Comparison of ENCODE assay signal across 19 mouse cellular contexts in the genomic region with DNA sequence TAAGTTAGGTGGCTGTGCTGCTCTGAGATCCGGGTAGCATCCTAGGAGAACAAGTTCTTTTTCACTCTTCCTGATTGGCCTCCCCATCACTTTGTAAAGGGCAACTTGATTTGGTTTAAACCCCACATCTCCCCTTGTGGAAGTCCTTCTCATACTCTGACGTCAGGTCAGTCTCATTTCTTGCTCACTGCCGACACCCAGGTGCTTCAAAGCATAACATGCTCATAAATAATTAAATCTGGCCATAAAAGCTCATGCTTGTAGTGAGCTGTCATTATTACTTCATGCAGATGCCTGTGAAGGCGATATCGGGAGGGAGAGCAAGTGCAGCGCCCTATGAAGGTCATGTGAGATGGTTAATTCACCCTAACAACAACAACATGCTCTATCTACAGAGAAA.
"Had no signal": no experiment of that assay in that cellular context is flagged by ENCODE, and none has a peak within 500 bp of the region (broad histone marks: within the 10 kb centered on the region; RNA-seq: fewer than 3 reads in every experiment).

No protein-coding gene starts in this region.

- ATAC-seq: hindbrain, postnatal 0 days; intestine, embryonic 16.5 days; liver, embryonic 12.5 days had no signal

- DNase-seq: gastrocnemius, postnatal 14 days; gastrocnemius, postnatal 36 days; heart, adult 18-20 months; heart, postnatal 10 days; kidney, adult 11 months; kidney, adult 8-10 months; kidney, postnatal 10 days; layer of hippocampus, adult 9-11 months; layer of hippocampus, postnatal 36 days; left cerebral cortex, postnatal 4 days had no signal

- H3K27me3 ChIP-seq: heart, embryonic 12.5 days; hindbrain, embryonic 13.5 days; hindbrain, embryonic 15.5 days; limb, embryonic 13.5 days; limb, embryonic 15.5 days; liver, embryonic 12.5 days had no signal

- H3K4me1 ChIP-seq: heart, embryonic 12.5 days; limb, embryonic 15.5 days; liver, embryonic 12.5 days had no signal

- H3K4me3 ChIP-seq: heart, embryonic 10.5 days; heart, embryonic 12.5 days; hindbrain, embryonic 13.5 days; hindbrain, embryonic 15.5 days; limb, embryonic 13.5 days; limb, embryonic 15.5 days; liver, embryonic 12.5 days had no signal

- H3K27ac ChIP-seq: heart, embryonic 10.5 days; hindbrain, embryonic 13.5 days; hindbrain, embryonic 15.5 days; hindbrain, postnatal 0 days; limb, embryonic 13.5 days; limb, embryonic 15.5 days; liver, embryonic 12.5 days had no signal

- H3K36me3 ChIP-seq: heart, embryonic 12.5 days; hindbrain, embryonic 13.5 days; hindbrain, embryonic 15.5 days; limb, embryonic 13.5 days; limb, embryonic 15.5 days had no signal
